Mouse (Mus musculus): ENCODE results near the gene Gm20914.
"Not testable (repeated sequence)": the region's sequence is repeated elsewhere in the genome, so short reads cannot be mapped to it uniquely, and the experiment has no call there.

The Gm20914 gene

GRCm38 (mm10) chrY:5725678-5726077 is at the start of gene Gm20914:
Gene Gm20914 (plus strand): TSS chrY:5725978.
- in situ Hi-C loops (cut with MboI, MseI) = not testable (repeated sequence)
